Mouse (Mus musculus): Measurements from ENCODE around the gene Wnt8b.

DNA sequence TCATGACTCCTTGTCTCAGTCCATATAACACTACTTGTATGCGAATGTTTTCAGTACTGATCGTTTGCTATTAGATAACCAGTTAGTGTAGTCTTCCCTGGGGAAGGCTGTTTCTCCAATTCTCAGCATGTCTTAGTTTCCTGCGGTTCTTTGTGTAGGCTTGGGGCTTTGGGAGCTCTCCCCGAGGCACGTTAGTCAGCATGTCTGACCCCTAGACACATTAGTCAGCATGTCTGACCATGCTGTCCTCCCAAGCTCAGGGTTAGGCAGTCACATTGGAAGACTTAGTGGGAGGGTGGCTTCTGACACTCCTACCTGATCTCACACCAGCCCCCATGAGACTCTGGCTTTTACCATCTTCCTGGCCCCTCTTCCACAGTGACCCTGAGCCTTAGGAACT lies 32.8 kb upstream of the Wnt8b start:
- TF ChIP-seq POLR2A (IDR thresholded peaks at IDR 0.05; ENCODE audit: control insufficient read depth, extremely low read depth, insufficient read depth, low read length, poor library complexity) (no peak), CTCF (IDR thresholded peaks at IDR 0.05; ENCODE audit: borderline replicate concordance, control insufficient read depth, extremely low read depth, insufficient read depth, low read length, poor library complexity) (no peak)
